Mouse (Mus musculus) splenic B cell, adult 2 months (primary cell): ENCODE data around the gene Rbm6.

Experiments
- DNase-seq: peaks from one replicate; pipeline ENCODE4 v3.0.0-alpha.2; 2011; ENCODE audit warnings: low read depth, low spot score
- H3K27me3 ChIP-seq: 2 replicates; pipeline ENCODE4 v1.6.1; 2012; ENCODE audit warnings: mild to moderate bottlenecking, low read length, moderate library complexity, mixed read lengths; ENCODE audit not compliant: control insufficient read depth, poor library complexity, insufficient read depth, severe bottlenecking
- H3K36me3 ChIP-seq: 2 replicates; pipeline ENCODE4 v1.6.1; 2012; ENCODE audit warnings: mild to moderate bottlenecking, low read length, moderate library complexity, mixed read lengths; ENCODE audit not compliant: control insufficient read depth, poor library complexity, insufficient read depth, severe bottlenecking

Gene Rbm6

DNA sequence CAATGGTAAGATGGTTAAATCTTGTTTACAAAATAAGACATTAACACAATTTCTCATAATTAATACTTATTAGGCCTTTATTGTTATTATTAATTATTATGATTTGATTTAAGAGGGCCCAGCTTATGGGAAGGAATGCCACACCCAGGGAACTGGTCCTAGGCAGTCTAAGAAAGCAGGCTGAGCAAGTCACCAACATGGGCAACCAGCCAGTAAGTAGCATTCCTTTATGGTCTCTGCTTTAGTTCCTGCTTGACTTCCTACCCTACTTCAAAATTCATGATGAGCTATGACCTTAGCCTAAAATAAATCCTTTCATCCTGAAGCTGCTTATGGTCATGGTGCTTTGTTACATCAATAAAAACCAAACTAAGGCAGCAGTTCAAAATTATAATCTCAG is 41.3 kb downstream of the Rbm6 start:
- Histone ChIP-seq H3K36me3 (0 out of 2 replicates have a peak, but pooled peaks cover 7% of the 10 kb centered on the region), H3K27me3 (no peaks in the 10 kb centered on the region)
- no peak for DNase-seq

- Histone ChIP-seq H3K36me3 (peaks cover 5% of the 10 kb centered on the region; the same call in 1 of the 2 replicates), H3K27me3 (no peaks in the 10 kb centered on the region)
- DNase-seq, result no peak
Measured at GRCm38 (mm10) chr9:107812132-107812531, 60.9 kb downstream of the Rbm6 start.

GRCm38 (mm10) chr9:107810985-107811384 is 62.1 kb downstream of the Rbm6 start:
- peaks cover 5% of the 10 kb centered on the region; the same call in 1 of the 2 replicates for H3K36me3 ChIP-seq
- DNase-seq, result no peak
- H3K27me3 ChIP-seq, result no peaks in the 10 kb centered on the region

DNA sequence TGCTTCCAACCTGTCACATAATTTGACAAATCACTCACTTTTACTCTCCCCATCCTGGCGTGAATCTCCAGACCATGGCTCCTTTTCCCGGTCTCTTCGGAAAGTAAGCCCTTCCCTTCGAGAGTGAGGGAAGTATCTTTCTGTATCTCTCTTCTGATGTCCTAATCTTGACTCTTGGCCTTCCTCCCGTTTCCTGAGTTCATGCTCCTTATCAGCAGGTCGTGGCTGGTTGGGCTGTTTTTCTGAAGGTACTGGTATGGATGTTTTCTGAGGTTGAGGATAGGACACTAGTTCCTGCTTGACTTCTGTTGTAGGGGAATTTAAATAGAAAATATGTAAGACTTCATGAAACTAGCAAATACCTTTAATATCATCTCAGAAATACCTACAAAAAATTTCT is 81.3 kb downstream of the Rbm6 start:
- Histone ChIP-seq H3K36me3 (peaks cover 21% of the 10 kb centered on the region), H3K27me3 (no peaks in the 10 kb centered on the region; the same call in 1 of the 2 replicates)
- DNase-seq, result no peak

DNA sequence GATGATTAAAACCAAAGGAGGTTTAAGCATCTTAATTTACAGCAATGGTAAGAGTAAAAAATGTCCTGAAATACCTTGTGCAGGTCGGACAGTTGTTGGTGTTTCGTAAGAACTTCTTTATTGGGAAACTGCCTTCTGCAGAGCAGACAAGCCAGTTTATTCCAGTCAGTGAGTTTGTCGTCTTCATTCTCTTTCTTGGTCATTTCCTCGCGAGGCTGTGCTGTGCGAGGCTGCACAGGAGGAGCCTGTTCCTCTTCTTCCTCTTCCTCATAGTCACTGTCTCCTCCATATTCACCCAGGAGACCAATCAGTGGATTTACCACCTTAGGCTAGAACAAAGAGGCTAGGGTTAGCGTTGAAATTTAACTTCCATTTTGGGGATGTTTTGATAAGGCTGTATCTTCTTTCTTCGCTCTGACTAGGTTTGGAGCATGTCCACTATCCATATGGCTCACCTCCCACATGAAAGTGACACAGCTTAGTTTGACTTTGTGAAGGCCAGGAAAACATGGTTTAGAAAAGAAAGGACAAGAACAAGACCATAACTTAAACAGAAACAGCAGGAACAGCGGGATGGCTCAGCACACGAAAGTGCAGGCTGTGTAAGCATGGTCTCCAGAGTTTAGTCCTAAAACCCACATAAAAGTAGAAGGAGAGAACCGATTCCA is 90.4 kb downstream of the Rbm6 start:
- no peak for DNase-seq
- Histone ChIP-seq H3K27me3 (no peaks in the 10 kb centered on the region), H3K36me3 (peaks cover 22% of the 10 kb centered on the region)

GRCm38 (mm10) chr9:107776809-107777208 is 96.2 kb downstream of the Rbm6 start:
- DNase-seq, result no peak
- Histone ChIP-seq H3K27me3 (no peaks in the 10 kb centered on the region), H3K36me3 (peaks cover 19% of the 10 kb centered on the region; the same call in 1 of the 2 replicates)

DNA sequence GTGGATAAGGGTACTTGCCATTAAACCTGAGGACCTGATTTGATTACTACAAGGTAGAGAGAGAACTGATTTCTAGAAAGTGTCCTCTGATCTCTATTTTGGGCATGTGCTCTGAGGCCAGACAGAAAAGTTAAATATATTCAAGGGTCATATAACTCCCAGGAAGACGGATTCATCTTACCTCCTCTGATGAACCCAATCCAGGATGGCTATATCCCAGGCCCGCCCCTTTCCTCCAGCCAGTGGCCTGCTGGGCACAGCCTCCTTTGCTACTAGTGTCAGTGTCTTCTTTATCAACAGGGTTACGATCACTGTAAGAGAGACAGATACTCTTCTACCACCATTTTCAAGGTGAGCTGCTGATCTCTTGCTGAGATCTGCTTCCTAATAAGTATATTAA is 98.6 kb downstream of the Rbm6 start:
- no peaks in the 10 kb centered on the region for H3K27me3 ChIP-seq
- no peak for DNase-seq
- peaks cover 14% of the 10 kb centered on the region; the same call in 1 of the 2 replicates for H3K36me3 ChIP-seq

DNA sequence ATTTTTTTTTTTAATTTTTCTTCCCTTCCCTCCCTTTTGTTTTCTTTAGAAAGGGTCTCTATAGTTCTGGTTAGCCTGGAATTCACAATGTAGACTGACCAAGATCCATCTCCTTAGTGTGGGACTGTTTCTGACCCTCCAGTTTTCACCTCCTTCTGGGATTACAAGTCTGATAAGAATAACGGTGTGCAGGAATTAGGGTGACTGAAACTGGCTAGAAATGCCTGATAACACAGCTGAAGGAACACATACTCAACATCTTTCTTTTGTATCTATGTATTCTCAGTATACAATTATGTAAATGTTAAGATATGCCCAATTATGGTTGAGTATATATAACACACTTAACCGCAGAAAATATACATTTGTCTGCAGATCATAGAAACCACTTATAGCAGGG is 101.3 kb downstream of the Rbm6 start:
- Histone ChIP-seq H3K27me3 (no peaks in the 10 kb centered on the region), H3K36me3 (peaks cover 18% of the 10 kb centered on the region; the same call in 1 of the 2 replicates)
- no peak for DNase-seq

DNA sequence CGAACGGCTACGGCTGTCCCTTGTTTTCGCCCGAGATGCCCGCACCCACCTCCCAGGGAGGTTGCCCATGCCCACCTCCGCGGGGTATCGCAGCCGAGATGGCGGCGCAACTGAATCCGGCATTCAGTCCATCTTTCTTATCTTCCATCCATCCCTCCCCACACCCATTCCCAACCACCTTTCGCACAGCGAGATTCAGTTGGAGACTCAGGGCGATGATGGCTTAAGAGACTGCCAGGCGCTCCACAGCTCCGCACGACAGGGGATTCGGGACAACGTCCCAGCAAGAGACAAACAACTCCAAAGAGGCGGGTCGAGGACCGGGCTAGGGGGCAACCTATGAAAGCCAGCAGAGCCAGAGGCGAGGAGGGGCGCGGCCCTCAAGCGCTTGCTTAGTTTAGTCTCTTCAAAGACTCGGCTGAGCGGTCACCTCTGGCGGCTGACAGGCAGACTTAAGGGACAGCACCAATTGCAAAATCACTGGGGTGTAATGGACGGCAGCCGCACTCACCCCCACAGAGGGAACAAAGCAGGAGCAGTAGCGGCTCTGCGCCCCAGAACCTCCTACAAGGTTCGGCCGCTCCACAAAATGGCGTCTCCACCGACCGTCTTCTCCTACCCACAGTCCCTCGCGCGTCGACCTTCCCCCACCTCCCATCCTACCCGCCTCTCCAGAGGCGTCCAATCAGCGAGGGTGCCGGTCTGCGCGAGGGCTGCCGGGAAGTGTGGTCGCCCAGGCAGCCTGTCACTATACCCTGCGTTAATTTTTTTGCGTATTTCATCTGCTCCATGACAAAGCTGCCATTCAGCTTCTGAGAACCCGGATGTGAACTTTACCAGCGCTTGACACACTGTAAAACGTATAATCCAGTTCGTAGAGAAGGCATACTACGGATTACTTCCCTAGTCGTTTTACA is 102.4 kb downstream of the Rbm6 start, which contains the start of gene Rbm5:
Gene Rbm5 (minus strand): TSS at position 623 of the 917 bp plus-strand sequence.
- H3K27me3 ChIP-seq, result no peaks in the 10 kb centered on the region
- peaks cover 16% of the 10 kb centered on the region; the same call in 1 of the 2 replicates for H3K36me3 ChIP-seq
- DNase-seq, result peak; percentile 96

GRCm38 (mm10) chr9:107770037-107770373 is 103.0 kb downstream of the Rbm6 start:
- DNase-seq, result no peak
- no peaks in the 10 kb centered on the region for H3K27me3 ChIP-seq
- H3K36me3 ChIP-seq, result peaks cover 19% of the 10 kb centered on the region

DNA sequence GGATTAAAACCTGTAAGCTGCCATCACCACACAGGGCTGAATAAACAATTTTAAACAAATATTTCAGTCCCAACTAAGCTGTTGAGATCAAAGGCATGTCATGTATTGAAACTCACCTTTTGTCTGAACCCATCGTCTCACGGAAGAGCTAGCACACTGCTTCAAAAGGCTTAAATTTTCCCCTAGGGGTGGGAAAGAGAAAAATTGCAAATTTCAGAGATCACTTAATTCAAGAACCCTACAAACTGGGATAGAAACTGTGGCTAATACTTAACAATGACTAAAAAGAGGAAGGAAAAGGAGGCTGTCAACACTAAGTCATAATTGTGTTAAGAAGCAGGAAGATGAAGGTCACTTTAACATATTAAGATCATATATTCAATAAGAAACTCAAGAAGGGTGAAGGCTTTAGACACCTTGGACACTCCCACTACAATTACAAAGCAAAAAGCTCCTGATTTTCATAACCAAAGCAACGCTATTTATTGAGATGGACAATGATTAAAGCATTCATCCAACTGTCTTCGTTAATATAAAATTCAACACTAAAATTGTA is 103.5 kb downstream of the Rbm6 start:
- H3K36me3 ChIP-seq, result peaks cover 21% of the 10 kb centered on the region
- H3K27me3 ChIP-seq, result no peaks in the 10 kb centered on the region
- peak; percentile 48 for DNase-seq

DNA sequence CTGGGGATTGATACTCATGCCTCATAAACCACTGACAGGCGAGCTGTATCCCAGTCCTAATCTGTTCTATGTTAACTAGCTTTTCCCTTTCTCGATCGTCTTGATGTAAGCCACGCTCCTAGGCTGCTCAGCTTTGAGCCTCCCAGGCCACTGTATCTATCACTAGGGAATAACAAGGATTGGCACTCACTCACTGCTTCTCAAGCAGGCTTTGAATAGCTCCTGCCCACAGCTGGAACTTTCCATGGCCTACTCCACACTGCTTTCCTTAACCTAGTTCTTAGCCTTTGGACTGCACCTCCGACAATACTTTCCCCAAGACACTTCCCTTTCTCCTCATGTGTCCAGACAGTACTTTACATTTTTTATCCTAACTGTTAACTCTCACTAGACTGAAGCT is 104.2 kb downstream of the Rbm6 start:
- Histone ChIP-seq H3K36me3 (peaks cover 23% of the 10 kb centered on the region), H3K27me3 (no peaks in the 10 kb centered on the region)
- no peak for DNase-seq

GRCm38 (mm10) chr9:107759593-107759992 is 113.4 kb downstream of the Rbm6 start:
- Histone ChIP-seq H3K36me3 (peaks cover 35% of the 10 kb centered on the region), H3K27me3 (no peaks in the 10 kb centered on the region)
- DNase-seq, result no peak

DNA sequence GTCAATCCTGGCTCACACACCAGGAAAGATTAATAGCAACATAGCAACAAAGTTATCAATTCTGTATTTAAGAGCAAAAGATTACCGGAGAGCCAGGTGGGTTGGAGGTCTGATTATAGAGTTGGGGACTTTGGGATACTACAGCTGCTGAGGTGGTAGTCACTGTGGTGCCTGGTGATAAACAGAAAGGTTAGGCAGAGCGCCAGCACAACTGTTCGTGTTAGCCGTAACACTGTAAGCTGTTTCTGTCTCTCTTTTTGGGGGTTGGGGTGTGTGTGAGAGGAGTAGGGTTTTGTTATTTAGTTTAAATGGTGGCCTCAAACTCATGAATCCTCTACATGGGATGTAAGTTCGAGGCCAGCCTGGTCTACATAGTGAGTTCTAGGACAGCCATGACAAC is 122.7 kb downstream of the Rbm6 start:
- peaks cover 42% of the 10 kb centered on the region for H3K36me3 ChIP-seq
- no peaks in the 10 kb centered on the region; the same call in 1 of the 2 replicates for H3K27me3 ChIP-seq
- no peak for DNase-seq

- H3K36me3 ChIP-seq, result peaks cover 51% of the 10 kb centered on the region
Measured at GRCm38 (mm10) chr9:107748063-107748462, 125.0 kb downstream of the Rbm6 start.

More at GRCm38 (mm10) chr9:107748063-107748462, 125.0 kb downstream of the Rbm6 start:
- DNase-seq, result no peak
- H3K27me3 ChIP-seq, result no peaks in the 10 kb centered on the region; the same call in 1 of the 2 replicates
